Mouse (Mus musculus) liver, embryonic 11.5 days (tissue): Measurements from ENCODE around the gene Ldb2. TPM values are rescaled to one million over a fixed set of nuclear protein-coding genes. Genes with fewer than 3 reads are reported as not detected.

Experiments
- ATAC-seq: fragments of 200-750 bp; cut with Nextera tagmentation; replicated peaks from 2 replicates; pipeline ENCODE4 v1.8.0; 2017; ENCODE audit warnings: moderate number of reproducible peaks, mild to moderate bottlenecking, moderate TSS enrichment, moderate library complexity; ENCODE audit not compliant: low FRiP score
- DNase-seq: peaks from one replicate; pipeline ENCODE4 v3.0.0-alpha.2; 2017; ENCODE audit warnings: low spot score
- H3K27ac ChIP-seq: fragments of 300-500 bp; sonication (generic); 2 replicates; pipeline ENCODE4 v1.5.1; 2014; ENCODE audit warnings: mild to moderate bottlenecking, low read depth, low read length, control low read depth
- H3K27me3 ChIP-seq: fragments of 300-500 bp; sonication (generic); replicated peaks from 2 replicates; pipeline ENCODE4 v1.6.1; 2014; ENCODE audit warnings: low read length, mixed read lengths; ENCODE audit not compliant: control insufficient read depth, insufficient read depth
- H3K36me3 ChIP-seq: fragments of 300-500 bp; sonication (generic); 2 replicates; pipeline ENCODE4 v1.6.1; 2014; ENCODE audit warnings: mild to moderate bottlenecking, low read length, moderate library complexity, mixed read lengths; ENCODE audit not compliant: control insufficient read depth, insufficient read depth
- H3K4me1 ChIP-seq: fragments of 300-500 bp; sonication (generic); replicated peaks from 2 replicates; pipeline ENCODE4 v1.6.1; 2014; ENCODE audit warnings: low read length, mixed read lengths; ENCODE audit not compliant: control insufficient read depth, insufficient read depth
- H3K4me2 ChIP-seq: fragments of 300-500 bp; sonication (generic); 2 replicates; pipeline ENCODE4 v1.6.1; 2014; ENCODE audit warnings: mild to moderate bottlenecking, control low read depth, moderate library complexity
- H3K4me3 ChIP-seq: fragments of 300-500 bp; sonication (generic); 2 replicates; pipeline ENCODE4 v1.5.1; 2014; ENCODE audit warnings: low read depth, low read length, control low read depth
- H3K9ac ChIP-seq: fragments of 300-500 bp; sonication (generic); 2 replicates; pipeline ENCODE4 v1.6.1; 2014; ENCODE audit warnings: low read depth, low read length, control low read depth
- H3K9me3 ChIP-seq: fragments of 300-500 bp; sonication (generic); 2 replicates; pipeline ENCODE4 v1.6.1; 2016; ENCODE audit warnings: low read length, inconsistent platforms, mixed read lengths; ENCODE audit not compliant: control insufficient read depth
- WGBS: fragments of 180-500 bp; shearing (Covaris S2); extraction: QIAGEN DNeasy Blood & Tissue Kit; methylation state at CpG from one replicate; pipeline ENCODE4 v1.1.7; 2014; 5-methylcytosine and 5-hydroxymethylcytosine counted together
- polyA plus RNA-seq: library from polyadenylated mRNA; unstranded; fragments of >200 nt; fragmentation: Nextera tagmentation; extraction: Ambion mirVana; gene quantifications from 2 replicates; pipeline ENCODE4 v1.2.1, GENCODE M21; 2014

Ldb2 gene
- polyA plus RNA-seq, 1 experiment from 2014 or later = 12.6 TPM

DNA sequence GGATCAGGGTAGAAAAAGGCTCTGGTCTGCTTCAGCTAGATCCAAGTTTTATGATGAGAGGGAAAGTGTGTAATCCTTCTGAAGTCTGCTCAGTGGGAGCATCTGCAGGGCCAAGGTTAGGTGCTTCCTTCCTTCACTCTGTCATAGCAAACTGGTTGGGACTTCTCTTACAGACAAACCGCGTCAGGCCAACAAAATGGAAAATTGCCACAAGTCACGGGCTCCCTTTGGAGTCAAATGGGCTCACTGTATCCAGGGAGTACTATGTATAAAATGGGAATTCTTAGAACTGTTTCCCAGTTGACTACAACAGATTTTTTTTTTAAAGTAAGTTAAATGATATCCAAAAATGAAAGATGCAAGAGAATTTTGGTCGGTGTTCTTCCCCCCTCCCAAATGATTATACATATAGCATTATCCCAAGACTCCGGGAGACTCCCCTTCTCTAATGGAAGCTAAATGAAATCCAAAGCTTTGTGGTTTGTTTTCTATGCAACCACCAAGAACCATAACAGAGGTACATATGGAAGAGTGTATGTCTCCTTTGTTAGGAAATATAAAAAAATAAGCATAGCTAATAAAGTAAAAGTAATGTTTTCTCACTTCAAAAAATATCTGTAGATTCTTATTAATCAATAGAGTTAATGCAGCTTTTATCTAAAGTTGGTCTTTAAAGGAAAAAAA lies 262.0 kb downstream of the Ldb2 start:
- H3K9me3 ChIP-seq = no peaks in the 10 kb centered on the region
- ATAC-seq (no peak), DNase-seq (no peak)
- no peak overlapping the region for H3K4me3 ChIP-seq
- no peak overlapping the region for H3K27ac ChIP-seq
- H3K36me3 ChIP-seq = no peaks in the 10 kb centered on the region
- no peak overlapping the region for H3K4me2 ChIP-seq
- WGBS = 87% methylated on average over 5 of the region's 5 CpGs
- H3K4me1 ChIP-seq = no peaks in the 10 kb centered on the region
- H3K27me3 ChIP-seq = no peaks in the 10 kb centered on the region
- no peak overlapping the region for H3K9ac ChIP-seq

DNA sequence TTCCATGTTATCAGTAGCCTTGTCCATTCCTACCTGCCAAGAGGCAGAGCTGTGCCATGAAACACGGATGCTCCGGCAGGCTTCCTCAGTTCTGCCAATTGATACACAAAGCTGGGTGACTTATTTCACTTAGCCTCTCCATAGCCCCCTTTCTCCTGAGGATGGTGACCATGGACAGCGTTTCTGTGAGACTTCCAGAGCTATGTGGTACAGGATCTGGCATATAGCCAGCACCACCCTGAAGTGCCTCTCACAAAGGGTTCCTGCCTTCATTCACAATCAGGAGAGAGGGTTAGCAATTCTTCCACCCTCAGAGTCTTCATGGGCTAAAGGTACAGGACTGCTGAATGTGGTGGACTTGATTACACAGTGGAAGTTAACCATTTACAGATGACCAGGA lies 270.0 kb downstream of the Ldb2 start:
- Histone ChIP-seq H3K27ac (no peak overlapping the region), H3K36me3 (no peaks in the 10 kb centered on the region), H3K27me3 (no peaks in the 10 kb centered on the region), H3K4me2 (no peak overlapping the region), H3K4me3 (no peak overlapping the region), H3K4me1 (no peaks in the 10 kb centered on the region; the same call in 1 of the 2 replicates), H3K9me3 (no peaks in the 10 kb centered on the region), H3K9ac (no peak overlapping the region)
- ATAC-seq (no peak), DNase-seq (no peak)
- WGBS = 77% methylated on average over 3 of the region's 3 CpGs

DNA sequence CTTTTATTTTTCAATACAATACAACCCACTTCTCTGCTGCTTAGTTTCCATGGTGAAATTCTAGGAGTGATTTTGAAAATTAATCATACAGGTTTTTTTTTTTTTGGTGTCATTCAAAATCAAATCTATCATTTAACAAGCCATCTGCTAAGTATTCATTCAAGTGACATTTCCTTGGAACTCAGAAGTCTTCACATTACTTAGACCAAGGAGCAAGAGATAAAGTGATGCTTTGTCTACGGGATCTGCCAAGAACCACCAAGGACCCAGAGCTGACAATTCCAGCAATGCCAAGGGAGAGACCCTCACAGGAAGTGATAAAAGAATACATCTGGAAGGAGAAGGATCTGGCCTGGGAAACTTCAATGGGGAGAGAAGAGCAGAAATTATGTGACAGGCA lies 270.5 kb downstream of the Ldb2 start:
- H3K27me3 ChIP-seq = no peaks in the 10 kb centered on the region
- H3K9me3 ChIP-seq = no peaks in the 10 kb centered on the region
- DNase-seq (no peak), ATAC-seq (no peak)
- no peaks in the 10 kb centered on the region; the same call in 1 of the 2 replicates for H3K4me1 ChIP-seq
- no peaks in the 10 kb centered on the region for H3K36me3 ChIP-seq
- H3K4me2 ChIP-seq = no peak overlapping the region
- H3K4me3 ChIP-seq = no peak overlapping the region
- no peak overlapping the region for H3K27ac ChIP-seq
- no peak overlapping the region for H3K9ac ChIP-seq
- WGBS = 86% methylated on average over 1 of the region's 1 CpGs

DNA sequence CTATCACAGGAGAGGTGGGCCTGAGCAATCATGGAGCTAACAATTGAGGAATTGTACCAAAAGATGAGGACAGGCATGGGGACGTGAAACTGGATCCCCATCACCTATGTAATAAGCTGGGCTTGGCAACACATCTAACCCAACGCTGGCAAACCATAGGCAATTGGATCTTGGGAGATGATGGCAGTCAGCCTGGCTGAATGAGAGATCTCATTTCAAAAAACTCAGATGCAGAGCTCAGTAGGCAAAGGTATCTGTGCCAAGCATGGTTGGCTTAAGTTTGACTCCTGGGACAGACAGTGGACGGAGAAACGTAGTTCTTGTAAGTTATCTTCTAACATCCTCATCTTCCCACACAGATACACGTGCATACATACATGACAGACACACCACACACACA lies 294.3 kb downstream of the Ldb2 start:
- Histone ChIP-seq H3K27me3 (no peaks in the 10 kb centered on the region), H3K36me3 (no peaks in the 10 kb centered on the region), H3K4me2 (no peak overlapping the region), H3K4me1 (no peaks in the 10 kb centered on the region), H3K9me3 (no peaks in the 10 kb centered on the region), H3K9ac (no peak overlapping the region), H3K4me3 (no peak overlapping the region), H3K27ac (no peak overlapping the region)
- DNase-seq (no peak), ATAC-seq (no peak)
- WGBS = 80% methylated on average over 5 of the region's 5 CpGs

DNA sequence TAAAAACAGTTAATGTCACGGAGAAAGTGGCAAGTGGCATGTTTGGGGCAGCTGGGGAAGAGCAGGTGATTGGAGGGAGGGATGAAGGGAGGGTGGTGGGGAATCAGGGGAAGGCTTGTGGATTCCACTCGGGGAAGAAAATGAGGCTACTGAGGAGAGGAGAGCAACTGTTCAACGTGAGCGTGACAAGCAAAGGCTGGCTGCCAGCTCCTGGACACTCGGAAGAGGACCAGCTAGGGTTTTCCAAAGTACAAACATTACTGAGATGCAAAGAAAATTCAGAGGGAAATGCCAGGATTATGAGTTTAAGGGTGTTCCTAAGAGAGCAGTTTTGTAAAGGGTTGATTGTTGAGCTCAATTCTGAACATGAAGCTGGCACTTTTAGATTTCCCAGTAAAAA lies 294.7 kb downstream of the Ldb2 start:
- Histone ChIP-seq H3K4me2 (no peak overlapping the region), H3K27me3 (no peaks in the 10 kb centered on the region), H3K4me1 (no peaks in the 10 kb centered on the region), H3K27ac (no peak overlapping the region), H3K4me3 (no peak overlapping the region), H3K36me3 (no peaks in the 10 kb centered on the region), H3K9me3 (no peaks in the 10 kb centered on the region), H3K9ac (no peak overlapping the region)
- 74% methylated on average over 5 of the region's 5 CpGs for WGBS
- ATAC-seq (no peak), DNase-seq (no peak)

GRCm38 (mm10) chr5:44498229-44498628 lies 301.3 kb downstream of the Ldb2 start:
- Histone ChIP-seq H3K9ac (no peak overlapping the region), H3K4me3 (no peak overlapping the region), H3K4me2 (no peak overlapping the region), H3K9me3 (no peaks in the 10 kb centered on the region), H3K4me1 (no peaks in the 10 kb centered on the region), H3K27me3 (no peaks in the 10 kb centered on the region), H3K27ac (no peak overlapping the region), H3K36me3 (no peaks in the 10 kb centered on the region)
- DNase-seq = no peak
- no peak for ATAC-seq
- WGBS = 84% methylated on average over 1 of the region's 1 CpGs

DNA sequence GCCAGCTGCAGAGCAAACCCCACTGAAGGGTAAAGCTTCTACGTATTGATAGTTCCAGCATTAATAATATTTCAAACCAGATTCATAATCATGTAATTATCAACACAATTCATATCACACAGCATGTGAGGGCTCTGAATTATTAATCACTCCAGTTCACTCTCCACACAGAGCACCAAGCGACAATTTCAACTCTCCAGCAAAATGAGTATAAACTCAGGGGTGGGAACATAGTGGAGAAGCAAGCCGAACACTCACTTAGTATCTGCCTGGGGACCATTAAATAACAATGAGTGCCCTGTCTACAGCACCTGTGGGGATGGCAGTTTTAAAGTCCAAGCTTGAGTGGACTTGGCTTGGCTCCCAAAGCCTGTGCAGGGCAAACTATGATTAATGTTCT lies 302.6 kb downstream of the Ldb2 start:
- Histone ChIP-seq H3K9me3 (no peaks in the 10 kb centered on the region), H3K9ac (no peak overlapping the region), H3K27me3 (no peaks in the 10 kb centered on the region), H3K36me3 (no peaks in the 10 kb centered on the region), H3K27ac (no peak overlapping the region), H3K4me2 (no peak overlapping the region), H3K4me1 (no peaks in the 10 kb centered on the region), H3K4me3 (no peak overlapping the region)
- 86% methylated on average over 3 of the region's 3 CpGs for WGBS
- no peak for ATAC-seq
- DNase-seq = no peak

DNA sequence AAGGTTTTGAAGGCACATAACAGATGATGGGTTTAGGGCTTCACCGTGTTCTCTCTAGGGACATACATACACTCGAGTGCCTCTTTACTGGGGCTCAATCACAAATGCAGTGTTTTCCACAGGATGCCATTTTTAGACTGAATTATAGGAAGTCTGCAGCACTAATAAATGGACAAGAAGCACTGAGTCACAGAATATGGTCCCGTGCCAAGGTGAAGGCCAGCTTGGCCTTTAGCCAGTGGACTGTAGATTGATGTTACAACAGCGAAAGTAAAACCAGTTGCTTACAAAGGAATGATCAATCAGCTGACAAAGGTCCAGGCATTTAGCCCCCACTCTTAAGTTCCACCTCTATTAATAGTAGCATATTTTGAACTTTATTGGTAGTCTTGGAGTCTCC lies 304.4 kb downstream of the Ldb2 start:
- DNase-seq = no peak
- no peak for ATAC-seq
- no peak overlapping the region for H3K9ac ChIP-seq
- no peaks in the 10 kb centered on the region for H3K4me1 ChIP-seq
- no peaks in the 10 kb centered on the region for H3K36me3 ChIP-seq
- no peaks in the 10 kb centered on the region for H3K9me3 ChIP-seq
- WGBS = 69% methylated on average over 4 of the region's 4 CpGs
- H3K27me3 ChIP-seq = no peaks in the 10 kb centered on the region
- no peak overlapping the region for H3K4me2 ChIP-seq
- no peak overlapping the region for H3K27ac ChIP-seq
- H3K4me3 ChIP-seq = no peak overlapping the region

DNA sequence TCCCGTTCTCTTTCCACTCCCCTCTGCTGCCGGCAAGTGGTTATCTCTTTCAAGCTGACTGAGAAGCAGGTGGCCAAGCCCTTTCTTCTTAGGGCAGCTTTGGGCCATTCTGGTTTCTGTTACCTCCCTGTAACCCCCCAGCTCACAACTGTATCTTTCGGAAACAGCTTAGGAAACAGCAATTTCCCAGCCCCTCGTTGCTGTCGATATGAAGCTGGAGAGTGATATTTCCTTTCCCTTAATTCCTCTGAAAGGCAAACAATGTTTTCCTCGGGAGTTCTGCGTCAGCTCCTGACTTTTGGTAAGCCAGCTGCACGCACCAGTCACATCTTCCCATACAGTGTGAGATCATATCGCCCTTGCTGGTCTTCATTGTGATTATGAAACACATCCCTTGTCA lies 305.3 kb downstream of the Ldb2 start:
- Histone ChIP-seq H3K4me3 (no peak overlapping the region), H3K4me1 (no peaks in the 10 kb centered on the region), H3K9ac (no peak overlapping the region), H3K36me3 (no peaks in the 10 kb centered on the region), H3K9me3 (no peaks in the 10 kb centered on the region), H3K27ac (no peak overlapping the region), H3K4me2 (no peak overlapping the region), H3K27me3 (no peaks in the 10 kb centered on the region)
- ATAC-seq (no peak), DNase-seq (no peak)
- 50% methylated on average over 9 of the region's 9 CpGs for WGBS
